Comparison of ENCODE assay signal across 19 mouse cellular contexts in genomic region chr12:119088666-119089065, GRCm38 (mm10).
A peak's percentile ranks its signal among the peaks of the same experiment; 100 is the strongest.
DNase-seq lines count a peak whose midpoint lies in the region; ATAC-seq lines count a peak whose summit lies in the region.
"Had no signal": no experiment of that assay in that cellular context is flagged by ENCODE, and none has a peak within 500 bp of the region (broad histone marks: within the 10 kb centered on the region; RNA-seq: fewer than 3 reads in every experiment).

No protein-coding gene starts in this region.

- intact Hi-C loops in left cerebral cortex, postnatal 4 days (cut with DNase I): no loop called here
- intact Hi-C loops in left cerebral cortex, postnatal 14 days (cut with DNase I): no loop called here

- ATAC-seq in granulocyte monocyte progenitor cell, adult 5-6 weeks (replicated peaks; ENCODE audit: poor library complexity, severe bottlenecking): peak; percentile 67
- peak; percentile 53 for ATAC-seq in megakaryocyte, adult 5-6 weeks (ENCODE audit: poor library complexity, severe bottlenecking)
- ATAC-seq in megakaryocyte progenitor cell, adult 5-6 weeks (replicated peaks; ENCODE audit: poor library complexity): peak; percentile 31; the same call in 1 of the 2 replicates
- no peak for ATAC-seq in inflammation-experienced regulatory T-cells, adult 6 months
- ATAC-seq: activated CD4-positive, CD25-positive, alpha-beta regulatory T cell, adult 4 months; CD4-positive, CD25-positive, alpha-beta regulatory T cell, adult 4 months; Patski had no signal

- DNase-seq in left cerebral cortex, postnatal 4 days: no peak
- DNase-seq in left cerebral cortex, postnatal 14 days (ENCODE audit: low spot score in 2 of 2): no peak
- DNase-seq: adrenal gland, adult 2 months; adrenal gland, adult 8-10 months; adrenal gland, postnatal 10 days; adrenal gland, postnatal 14 days; adrenal gland, postnatal 25 days; adrenal gland, postnatal 36 days; B cell, adult 2 months; cerebellum, adult 11 months; cerebellum, adult 11-12 months; cerebellum, adult 18-20 months had no signal
